Mouse (Mus musculus) myocyte (in vitro differentiated cells): ENCODE data around the gene Kif26b. TPM values are rescaled to one million over a fixed set of nuclear protein-coding genes. Genes with fewer than 3 reads are reported as not detected.
A peak's percentile ranks its signal among the peaks of the same experiment; 100 is the strongest.

Experiments
- H3K27me3 ChIP-seq: one replicate; pipeline ENCODE4 v1.6.1; 2011; ENCODE audit not compliant: control insufficient read depth, insufficient read depth, insufficient read length
- H3K36me3 ChIP-seq: one replicate; pipeline ENCODE4 v1.6.1; 2011; ENCODE audit not compliant: control insufficient read depth, insufficient read depth
- H3K4me2 ChIP-seq: one replicate; pipeline ENCODE4 v1.6.1; 2011; ENCODE audit warnings: low read depth, control low read depth
- H3K4me3 ChIP-seq: one replicate; pipeline ENCODE4 v1.5.1; 2011; ENCODE audit warnings: mild to moderate bottlenecking, control low read depth, moderate library complexity
- H3K79me2 ChIP-seq: one replicate; pipeline ENCODE4 v1.6.1; 2011; ENCODE audit not compliant: control insufficient read depth, insufficient read depth
- H3ac ChIP-seq: one replicate; pipeline ENCODE4 v1.6.1; 2011; ENCODE audit not compliant: control insufficient read depth, insufficient read length
- CEBPB ChIP-seq: IDR thresholded peaks from 2 replicates; pipeline ENCODE4 v1.6.1; 2011; ENCODE audit warnings: mild to moderate bottlenecking, moderate library complexity; ENCODE audit not compliant: poor library complexity, insufficient read depth, severe bottlenecking
- E2F4 ChIP-seq: IDR thresholded peaks from one replicate; pipeline ENCODE4 v1.6.1; 2011; ENCODE audit warnings: mild to moderate bottlenecking, control low read depth, moderate library complexity; ENCODE audit not compliant: insufficient read depth
- MAX ChIP-seq: IDR thresholded peaks from one replicate; pipeline ENCODE4 v1.6.1; 2011; ENCODE audit warnings: low read depth, mild to moderate bottlenecking, control low read depth
- MYOD1 ChIP-seq, 3 experiments: IDR thresholded peaks; one replicate each; pipeline ENCODE4 v1.6.1; 2011; ENCODE audit warnings: control low read depth in 2 of 3, low read depth in 2 of 3, mild to moderate bottlenecking in 2 of 3, moderate library complexity in 1 of 3; ENCODE audit not compliant: insufficient read length in 2 of 3, control insufficient read depth in 1 of 3
- MYOG ChIP-seq, 3 experiments: IDR thresholded peaks; one replicate each; pipeline ENCODE4 v1.6.1; 2011; ENCODE audit warnings: control low read depth in 2 of 3, low read depth in 2 of 3, mild to moderate bottlenecking in 2 of 3; ENCODE audit not compliant: insufficient read length in 2 of 3, control insufficient read depth in 1 of 3, insufficient read depth in 1 of 3
- POLR2A ChIP-seq: IDR thresholded peaks from one replicate; pipeline ENCODE4 v1.6.1; 2011; ENCODE audit warnings: low read depth, mild to moderate bottlenecking, control low read depth, moderate library complexity; ENCODE audit not compliant: insufficient read length
- POLR2AphosphoS2 ChIP-seq: IDR thresholded peaks from one replicate; pipeline ENCODE4 v1.6.1; 2011; ENCODE audit warnings: low read depth, control low read depth; ENCODE audit not compliant: insufficient read length
- REST ChIP-seq: IDR thresholded peaks from one replicate; pipeline ENCODE4 v1.6.1; 2011; ENCODE audit warnings: mild to moderate bottlenecking, control low read depth, moderate library complexity; ENCODE audit not compliant: insufficient read depth, insufficient read length
- SRF ChIP-seq: IDR thresholded peaks from one replicate; pipeline ENCODE4 v1.6.1; 2011; ENCODE audit warnings: low read depth; ENCODE audit not compliant: control insufficient read depth, insufficient read length
- TCF12 ChIP-seq: IDR thresholded peaks from one replicate; pipeline ENCODE4 v1.6.1; 2011; ENCODE audit warnings: mild to moderate bottlenecking, control low read depth; ENCODE audit not compliant: poor library complexity, insufficient read depth, severe bottlenecking
- TCF3 ChIP-seq: IDR thresholded peaks from one replicate; pipeline ENCODE4 v1.6.1; 2011; ENCODE audit warnings: low read depth, control low read depth; ENCODE audit not compliant: insufficient read length
- USF1 ChIP-seq: IDR thresholded peaks from one replicate; pipeline ENCODE4 v1.6.1; 2011; ENCODE audit warnings: low read depth, mild to moderate bottlenecking, control low read depth, moderate library complexity
- polyA plus RNA-seq: library from polyadenylated mRNA; unstranded; fragments of >200 nt; fragmentation: generic; extraction: Trizol; gene quantifications from one replicate; pipeline ENCODE4 v1.2.1, GENCODE M21; 2012; ENCODE audit warnings: missing spikeins

Gene Kif26b
- polyA plus RNA-seq, 1 experiment, result 5.9 TPM

DNA sequence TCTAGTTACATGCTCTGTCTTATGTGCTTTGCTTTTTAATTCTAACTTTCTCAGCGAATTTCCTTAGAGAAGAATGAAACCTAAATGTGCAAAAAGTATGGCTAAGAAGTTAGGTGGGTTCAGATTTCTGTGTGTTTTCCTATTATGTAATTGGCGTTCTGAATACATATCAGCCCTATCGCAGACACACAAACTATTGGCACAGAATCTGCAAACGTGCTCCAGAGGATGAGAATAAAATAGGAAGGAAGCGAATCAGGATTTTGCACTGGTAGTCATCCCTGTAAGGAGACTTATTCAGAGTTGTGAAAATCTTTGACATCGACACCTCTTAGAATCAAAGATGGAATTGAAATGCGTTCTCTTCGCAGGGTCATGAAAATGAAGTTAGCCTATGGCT lies 270.0 kb downstream of the Kif26b start:
- Histone ChIP-seq H3K79me2 (no peaks in the 10 kb centered on the region), H3K27me3 (no peaks in the 10 kb centered on the region), H3K36me3 (no peaks in the 10 kb centered on the region), H3ac (no peak overlapping the region), H3K4me2 (no peak overlapping the region), H3K4me3 (no peak overlapping the region)
- TF ChIP-seq MAX, result no peak
- TF ChIP-seq POLR2A, result no peak
- no peak for TF ChIP-seq MYOG (IDR thresholded peaks at IDR 0.05; ENCODE audit: control insufficient read depth in 1 of 3, insufficient read depth in 1 of 3, insufficient read length in 2 of 3, low read depth in 2 of 3)

DNA sequence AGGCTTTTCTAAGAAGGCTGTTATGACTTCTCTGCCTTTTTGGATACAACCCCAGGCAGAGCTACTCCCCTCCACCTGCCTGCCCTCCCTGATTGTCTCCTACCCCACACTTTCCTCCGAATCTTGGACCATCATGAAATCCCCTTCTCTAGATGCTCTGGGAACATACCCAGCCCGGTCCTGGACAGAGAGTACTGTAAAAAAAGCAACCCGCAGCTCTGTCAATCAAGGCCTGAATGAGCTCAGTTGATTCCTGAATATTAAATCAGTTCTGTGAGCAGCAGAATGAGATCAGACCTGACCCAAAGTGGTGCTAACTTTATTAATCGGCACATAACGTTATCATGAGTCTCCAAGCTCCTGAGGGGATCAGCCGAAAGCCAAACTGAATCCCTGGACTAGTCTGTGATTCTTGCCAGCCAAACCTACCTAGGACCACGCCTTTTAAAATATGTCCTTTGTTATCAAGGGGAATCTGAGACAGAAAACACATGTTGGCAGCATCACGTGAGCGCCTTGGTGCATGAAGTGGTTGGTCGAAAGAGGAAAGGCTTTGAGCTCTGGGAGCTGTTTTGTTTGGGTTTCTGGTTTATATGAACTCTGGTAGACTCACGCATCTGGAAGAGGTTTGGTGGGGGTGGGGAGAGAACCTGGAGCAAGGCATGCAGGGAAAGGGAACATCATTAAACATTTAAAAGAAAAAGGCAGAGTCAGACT lies 271.1 kb downstream of the Kif26b start:
- Histone ChIP-seq H3K27me3 (no peaks in the 10 kb centered on the region), H3K4me3 (no peak overlapping the region), H3K79me2 (no peaks in the 10 kb centered on the region), H3K4me2 (no peak overlapping the region), H3K36me3 (no peaks in the 10 kb centered on the region), H3ac (no peak overlapping the region)
- TF ChIP-seq MYOD1 (IDR thresholded peaks at IDR 0.05; ENCODE audit: control insufficient read depth in 1 of 3, insufficient read length in 2 of 3, low read depth in 2 of 3), result no peak
- no peak for TF ChIP-seq TCF12
- TF ChIP-seq MAX, result no peak
- TF ChIP-seq TCF3, result no peak
- TF ChIP-seq CEBPB, result no peak
- no peak for TF ChIP-seq E2F4
- no peak for TF ChIP-seq POLR2AphosphoS2
- no peak for TF ChIP-seq MYOG (IDR thresholded peaks at IDR 0.05; ENCODE audit: control insufficient read depth in 1 of 3, insufficient read depth in 1 of 3, insufficient read length in 2 of 3, low read depth in 2 of 3)
- TF ChIP-seq REST, result no peak

DNA sequence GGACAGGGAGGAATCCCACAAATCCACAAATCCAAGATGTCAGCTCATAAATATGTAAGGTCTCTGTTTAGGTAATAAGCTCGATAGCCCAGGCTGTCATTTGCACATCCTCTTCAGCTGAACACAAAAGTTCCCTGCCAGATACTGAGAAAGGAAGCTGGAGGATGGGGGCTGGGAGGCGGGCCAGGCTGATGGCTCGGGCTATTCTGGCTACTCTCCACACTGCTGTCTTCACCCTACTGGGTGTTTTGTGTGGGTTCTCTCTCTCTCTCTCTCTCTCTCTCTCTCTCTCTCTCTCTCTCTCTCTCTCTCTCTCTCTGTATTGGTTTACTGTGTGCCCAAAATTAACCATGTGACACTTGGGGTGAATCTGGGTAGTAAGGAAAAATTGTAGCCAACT lies 274.2 kb downstream of the Kif26b start:
- Histone ChIP-seq H3K4me3 (no peak overlapping the region), H3K79me2 (no peaks in the 10 kb centered on the region), H3K4me2 (no peak overlapping the region), H3K27me3 (no peaks in the 10 kb centered on the region), H3ac (no peak overlapping the region), H3K36me3 (no peaks in the 10 kb centered on the region)
- TF ChIP-seq SRF (no peak), MAX (no peak), MYOG (IDR thresholded peaks at IDR 0.05; ENCODE audit: control insufficient read depth in 1 of 3, insufficient read depth in 1 of 3, insufficient read length in 2 of 3, low read depth in 2 of 3) (no peak), TCF3 (no peak), CEBPB (no peak), POLR2AphosphoS2 (no peak), USF1 (no peak)

DNA sequence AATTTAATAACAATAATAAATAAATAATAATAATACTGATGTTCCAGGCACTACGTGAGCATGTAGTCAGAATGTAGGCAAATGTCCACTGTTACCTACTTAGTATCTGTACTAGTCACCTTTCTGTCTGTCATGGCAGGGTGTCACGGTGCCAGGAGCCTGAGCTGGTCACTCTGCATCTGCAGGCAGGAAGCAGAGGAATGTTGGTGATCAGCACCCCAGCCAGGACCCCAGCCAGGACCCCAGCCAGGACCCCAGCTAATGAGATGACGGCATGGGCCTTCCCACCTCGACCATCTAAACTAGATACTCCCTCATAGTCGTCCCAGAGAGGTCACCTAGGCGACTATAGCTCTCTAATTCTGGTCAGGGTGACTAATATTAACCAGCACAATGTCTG lies 288.6 kb downstream of the Kif26b start:
- Histone ChIP-seq H3K4me3 (no peak overlapping the region), H3K27me3 (no peaks in the 10 kb centered on the region), H3K36me3 (no peaks in the 10 kb centered on the region), H3ac (no peak overlapping the region), H3K4me2 (no peak overlapping the region), H3K79me2 (no peaks in the 10 kb centered on the region)
- TF ChIP-seq USF1 (no peak), SRF (no peak)

DNA sequence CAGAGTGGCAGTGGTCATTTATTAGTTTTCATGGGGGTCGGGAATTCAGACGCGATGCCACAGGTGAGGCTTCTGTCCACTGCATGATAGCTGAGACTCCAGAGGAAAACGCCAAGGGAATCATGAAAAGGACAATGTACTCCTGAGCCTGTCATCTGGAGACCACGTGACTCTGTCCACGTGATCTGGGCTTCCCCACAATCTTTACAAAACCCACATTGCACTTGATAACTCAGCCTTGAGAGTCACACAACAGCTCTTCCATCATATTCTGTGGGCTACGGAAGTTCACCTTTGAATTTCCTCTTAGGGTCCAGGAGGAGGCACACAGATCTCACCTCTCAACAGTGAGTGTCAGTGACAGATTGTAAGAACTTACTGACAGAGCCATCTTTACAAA lies 290.1 kb downstream of the Kif26b start:
- Histone ChIP-seq H3K27me3 (no peaks in the 10 kb centered on the region), H3K79me2 (no peaks in the 10 kb centered on the region), H3K4me2 (no peak overlapping the region), H3ac (no peak overlapping the region), H3K4me3 (no peak overlapping the region), H3K36me3 (no peaks in the 10 kb centered on the region)
- TF ChIP-seq TCF3, result no peak
- no peak for TF ChIP-seq MYOD1 (IDR thresholded peaks at IDR 0.05; ENCODE audit: control insufficient read depth in 1 of 3, insufficient read length in 2 of 3, low read depth in 2 of 3)
- no peak for TF ChIP-seq REST
- TF ChIP-seq MAX, result no peak
- peak; percentile 33 for TF ChIP-seq USF1

DNA sequence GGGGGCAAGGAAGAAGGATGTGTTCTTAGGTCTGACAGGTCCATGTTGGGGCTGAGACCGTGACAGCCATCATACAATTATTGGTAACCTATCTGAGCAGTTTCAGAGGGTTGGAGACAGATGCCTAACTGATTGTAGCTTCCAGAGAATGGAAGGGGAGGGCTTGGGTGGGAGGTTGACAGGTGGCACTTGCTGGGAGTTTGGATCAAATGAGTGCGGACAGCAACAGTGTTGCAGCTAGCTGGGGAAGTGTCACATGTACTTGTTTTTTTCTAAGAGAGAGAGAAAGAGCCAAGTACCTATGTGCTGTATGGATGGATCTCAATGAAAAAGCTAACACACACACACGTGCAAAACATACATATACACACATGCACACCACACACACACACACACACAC lies 291.2 kb downstream of the Kif26b start:
- TF ChIP-seq MAX (no peak), SRF (no peak), TCF12 (no peak), MYOD1 (IDR thresholded peaks at IDR 0.05; ENCODE audit: control insufficient read depth in 1 of 3, insufficient read length in 2 of 3, low read depth in 2 of 3) (no peak)
- no peaks in the 10 kb centered on the region for H3K79me2 ChIP-seq

More for the DNA sequence above, 291.2 kb downstream of the Kif26b start:
- Histone ChIP-seq H3K27me3 (no peaks in the 10 kb centered on the region), H3K4me3 (no peak overlapping the region), H3ac (no peak overlapping the region), H3K4me2 (no peak overlapping the region), H3K36me3 (no peaks in the 10 kb centered on the region)
